Mouse (Mus musculus): Measurements from ENCODE around the gene Fam71a. TPM values are rescaled to one million over a fixed set of nuclear protein-coding genes. Genes with fewer than 3 reads are reported as not detected.
A peak's percentile ranks its signal among the peaks of the same experiment; 100 is the strongest.
"Not testable (repeated sequence)": the region's sequence is repeated elsewhere in the genome, so short reads cannot be mapped to it uniquely, and the experiment has no call there.

Fam71a gene
- polyA plus RNA-seq, 1 experiment from 2014 or later, result not detected

GRCm38 (mm10) chr1:191153052-191153451 lies 11.6 kb downstream of the Fam71a start:
- Histone ChIP-seq H3K27me3 (replicated peaks; ENCODE audit: insufficient read depth, low read length) (no peaks in the 10 kb centered on the region), H3K4me2 (replicated peaks; ENCODE audit: low read depth, low read length) (no peak overlapping the region), H3K27ac (ENCODE audit: low read length) (no peak overlapping the region), H3K4me1 (ENCODE audit: insufficient read depth, low read depth, low read length) (no peaks in the 10 kb centered on the region), H3K36me3 (ENCODE audit: insufficient read depth, low read length) (no peaks in the 10 kb centered on the region), H3K9me3 (ENCODE audit: low read length) (no peaks in the 10 kb centered on the region), H3K9ac (replicated peaks; ENCODE audit: low read depth) (no peak overlapping the region), H3K4me3 (ENCODE audit: low read depth, low read length) (no peak overlapping the region)
- 24% methylated on average over 4 of the region's 4 CpGs for WGBS
- TF ChIP-seq EP300 (IDR thresholded peaks at IDR 0.05), result no peak
- TF ChIP-seq CTCF (IDR thresholded peaks at IDR 0.05), result peak; percentile 86
- ATAC-seq, result peak; percentile 40; the same call in 1 of the 2 replicates
- peak; percentile 61 for DNase-seq (ENCODE audit: low spot score)

- H3K27ac ChIP-seq (ENCODE audit: low read length), result no peak overlapping the region
- no peaks in the 10 kb centered on the region for H3K36me3 ChIP-seq (ENCODE audit: insufficient read depth, low read length)
- H3K9me3 ChIP-seq (ENCODE audit: low read length), result no peaks in the 10 kb centered on the region
- TF ChIP-seq EP300 (IDR thresholded peaks at IDR 0.05) (no peak), CTCF (IDR thresholded peaks at IDR 0.05) (no peak)
- no peaks in the 10 kb centered on the region for H3K27me3 ChIP-seq (replicated peaks; ENCODE audit: insufficient read depth, low read length)
- no peak overlapping the region for H3K9ac ChIP-seq (replicated peaks; ENCODE audit: low read depth)
- ATAC-seq, result no peak
- 57% methylated on average over 8 of the region's 8 CpGs for WGBS
- H3K4me3 ChIP-seq (ENCODE audit: low read depth, low read length), result no peak overlapping the region
- no peak overlapping the region for H3K4me2 ChIP-seq (replicated peaks; ENCODE audit: low read depth, low read length)
- DNase-seq (ENCODE audit: low spot score), result peak; percentile 71
- no peaks in the 10 kb centered on the region for H3K4me1 ChIP-seq (ENCODE audit: insufficient read depth, low read depth, low read length)
These were observed 13.6 kb downstream of the Fam71a start for GRCm38 (mm10) chr1:191150924-191151605.

GRCm38 (mm10) chr1:191149489-191149888 lies 15.1 kb downstream of the Fam71a start:
- not testable (repeated sequence) for H3K36me3 ChIP-seq (ENCODE audit: insufficient read depth, low read length); DNase-seq (ENCODE audit: low spot score); H3K9me3 ChIP-seq (ENCODE audit: low read length); H3K27ac ChIP-seq (ENCODE audit: low read length); H3K4me1 ChIP-seq (ENCODE audit: insufficient read depth, low read depth, low read length); ATAC-seq; H3K4me2 ChIP-seq (replicated peaks; ENCODE audit: low read depth, low read length); H3K27me3 ChIP-seq (replicated peaks; ENCODE audit: insufficient read depth, low read length); H3K9ac ChIP-seq (replicated peaks; ENCODE audit: low read depth); H3K4me3 ChIP-seq (ENCODE audit: low read depth, low read length)
- WGBS, result 66% methylated on average over 5 of the region's 5 CpGs

- 80% methylated on average over 8 of the region's 8 CpGs for WGBS
- H3K9me3 ChIP-seq (ENCODE audit: low read length), result no peaks in the 10 kb centered on the region
- H3K4me1 ChIP-seq (ENCODE audit: insufficient read depth, low read depth, low read length), result no peaks in the 10 kb centered on the region
- H3K9ac ChIP-seq (replicated peaks; ENCODE audit: low read depth), result no peak overlapping the region
- no peak overlapping the region for H3K27ac ChIP-seq (ENCODE audit: low read length)
- H3K4me3 ChIP-seq (ENCODE audit: low read depth, low read length), result no peak overlapping the region
- TF ChIP-seq CTCF (IDR thresholded peaks at IDR 0.05) (no peak), EP300 (IDR thresholded peaks at IDR 0.05) (no peak)
- no peak overlapping the region for H3K4me2 ChIP-seq (replicated peaks; ENCODE audit: low read depth, low read length)
- H3K36me3 ChIP-seq (ENCODE audit: insufficient read depth, low read length), result no peaks in the 10 kb centered on the region
- DNase-seq (ENCODE audit: low spot score), result no peak
- ATAC-seq, result no peak
- H3K27me3 ChIP-seq (replicated peaks; ENCODE audit: insufficient read depth, low read length), result no peaks in the 10 kb centered on the region
These were observed 23.6 kb downstream of the Fam71a start for GRCm38 (mm10) chr1:191140983-191141382.

GRCm38 (mm10) chr1:191138874-191139495 lies 25.6 kb downstream of the Fam71a start:
- Histone ChIP-seq H3K4me2 (replicated peaks; ENCODE audit: low read depth, low read length) (no peak overlapping the region), H3K9ac (replicated peaks; ENCODE audit: low read depth) (no peak overlapping the region), H3K27me3 (replicated peaks; ENCODE audit: insufficient read depth, low read length) (no peaks in the 10 kb centered on the region), H3K9me3 (ENCODE audit: low read length) (no peaks in the 10 kb centered on the region), H3K36me3 (ENCODE audit: insufficient read depth, low read length) (no peaks in the 10 kb centered on the region), H3K4me3 (ENCODE audit: low read depth, low read length) (no peak overlapping the region), H3K27ac (ENCODE audit: low read length) (no peak overlapping the region), H3K4me1 (ENCODE audit: insufficient read depth, low read depth, low read length) (no peaks in the 10 kb centered on the region)
- DNase-seq (ENCODE audit: low spot score), result no peak
- 50% methylated on average over 7 of the region's 7 CpGs for WGBS
- no peak for ATAC-seq
- TF ChIP-seq EP300 (IDR thresholded peaks at IDR 0.05), result no peak
- TF ChIP-seq CTCF (IDR thresholded peaks at IDR 0.05), result no peak

- H3K4me3 ChIP-seq (ENCODE audit: low read depth, low read length), result no peak overlapping the region
- WGBS, result 84% methylated on average over 4 of the region's 4 CpGs
- H3K36me3 ChIP-seq (ENCODE audit: insufficient read depth, low read length), result no peaks in the 10 kb centered on the region
- no peaks in the 10 kb centered on the region for H3K4me1 ChIP-seq (ENCODE audit: insufficient read depth, low read depth, low read length)
- H3K9ac ChIP-seq (replicated peaks; ENCODE audit: low read depth), result no peak overlapping the region
- TF ChIP-seq EP300 (IDR thresholded peaks at IDR 0.05) (no peak), CTCF (IDR thresholded peaks at IDR 0.05) (no peak)
- no peak overlapping the region for H3K4me2 ChIP-seq (replicated peaks; ENCODE audit: low read depth, low read length)
- no peaks in the 10 kb centered on the region for H3K9me3 ChIP-seq (ENCODE audit: low read length)
- no peak for ATAC-seq
- no peak for DNase-seq (ENCODE audit: low spot score)
- H3K27me3 ChIP-seq (replicated peaks; ENCODE audit: insufficient read depth, low read length), result no peaks in the 10 kb centered on the region
- H3K27ac ChIP-seq (ENCODE audit: low read length), result no peak overlapping the region
These were observed 26.2 kb downstream of the Fam71a start for GRCm38 (mm10) chr1:191138436-191138835.
